Mouse (Mus musculus) thymus, postnatal 10 days (tissue): ENCODE results near the gene Usp16.
A peak's percentile ranks its signal among the peaks of the same experiment; 100 is the strongest.

ENCODE experiments used
- DNase-seq, 2 experiments: peaks; one replicate each; pipeline ENCODE4 v3.0.0; 2021; ENCODE audit warnings: low spot score in 2 of 2

Usp16 gene

DNA sequence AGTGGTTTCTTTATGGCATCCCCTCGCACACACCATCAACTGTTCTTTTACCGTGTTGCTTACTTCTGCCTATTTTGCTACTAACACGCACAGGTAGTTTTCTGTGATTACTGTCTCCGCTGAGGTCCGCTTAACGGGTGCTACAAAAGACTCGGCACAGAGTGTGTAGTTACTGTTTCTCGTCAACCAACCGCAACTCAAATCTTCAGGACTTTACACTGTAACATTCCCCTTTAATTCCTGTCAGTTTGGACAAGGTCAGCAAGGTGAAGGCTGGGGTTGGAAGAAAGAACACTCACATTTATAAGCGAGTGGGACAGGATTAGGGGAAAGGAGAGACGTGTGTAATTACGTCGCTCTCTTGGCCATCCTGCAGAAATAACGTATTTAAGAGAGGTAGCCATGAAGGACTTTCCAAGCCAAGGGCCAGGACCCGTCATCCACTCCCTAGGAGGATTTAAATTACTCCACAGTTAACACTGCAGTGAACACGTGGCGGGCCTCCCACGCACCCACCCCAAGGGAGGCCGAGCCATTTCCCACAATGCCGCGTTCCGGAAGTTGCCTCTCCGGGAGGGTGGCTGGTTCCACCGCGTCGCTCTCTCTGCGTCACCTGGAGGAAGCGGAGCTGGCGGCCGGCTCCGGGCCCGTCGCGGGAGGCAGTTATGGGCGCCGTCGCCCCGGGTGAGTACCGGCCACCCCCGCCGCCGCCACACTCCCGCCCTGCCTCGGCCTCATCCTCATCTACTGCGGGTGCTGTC lies at the start of gene Usp16:
TSS of gene Usp16 (plus strand) at position 285 of the 761 bp plus-strand sequence.
- peak; percentile 85 to 91 for DNase-seq

DNA sequence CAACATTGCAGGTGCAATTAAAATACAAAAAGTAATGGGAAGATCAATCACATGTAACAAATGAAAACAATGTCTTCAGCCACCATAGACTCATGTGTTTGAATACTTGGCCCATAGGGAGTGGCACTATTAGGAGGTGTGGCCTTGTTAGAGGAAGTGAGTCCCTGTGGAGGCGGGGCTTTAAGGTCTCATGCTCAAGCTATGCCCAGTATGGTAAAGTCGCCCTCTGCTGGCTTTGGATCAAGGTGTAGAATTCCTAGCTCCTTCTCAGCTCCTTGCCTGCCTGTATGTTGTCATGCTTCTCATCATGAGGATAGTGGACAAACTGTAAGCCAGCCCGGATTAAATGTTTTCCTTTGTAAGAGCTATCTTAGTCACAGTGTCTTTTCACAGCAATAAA lies 49.5 kb upstream of the Usp16 start:
- no peak for DNase-seq

GRCm38 (mm10) chr16:87420662-87421061 lies 33.8 kb upstream of the Usp16 start:
- no peak for DNase-seq

GRCm38 (mm10) chr16:87427516-87427915 lies 27.0 kb upstream of the Usp16 start:
- no peak for DNase-seq

- peak; percentile 94 to 97 for DNase-seq
Observed at GRCm38 (mm10) chr16:87432033-87432814, 22.3 kb upstream of the Usp16 start, which contains the start of gene Ltn1. TSS of gene Ltn1 (minus strand) at chr16:87432612.

GRCm38 (mm10) chr16:87434266-87434665 lies 20.2 kb upstream of the Usp16 start:
- DNase-seq = no peak

- no peak for DNase-seq
Observed at GRCm38 (mm10) chr16:87434946-87435345, 19.6 kb upstream of the Usp16 start.

DNA sequence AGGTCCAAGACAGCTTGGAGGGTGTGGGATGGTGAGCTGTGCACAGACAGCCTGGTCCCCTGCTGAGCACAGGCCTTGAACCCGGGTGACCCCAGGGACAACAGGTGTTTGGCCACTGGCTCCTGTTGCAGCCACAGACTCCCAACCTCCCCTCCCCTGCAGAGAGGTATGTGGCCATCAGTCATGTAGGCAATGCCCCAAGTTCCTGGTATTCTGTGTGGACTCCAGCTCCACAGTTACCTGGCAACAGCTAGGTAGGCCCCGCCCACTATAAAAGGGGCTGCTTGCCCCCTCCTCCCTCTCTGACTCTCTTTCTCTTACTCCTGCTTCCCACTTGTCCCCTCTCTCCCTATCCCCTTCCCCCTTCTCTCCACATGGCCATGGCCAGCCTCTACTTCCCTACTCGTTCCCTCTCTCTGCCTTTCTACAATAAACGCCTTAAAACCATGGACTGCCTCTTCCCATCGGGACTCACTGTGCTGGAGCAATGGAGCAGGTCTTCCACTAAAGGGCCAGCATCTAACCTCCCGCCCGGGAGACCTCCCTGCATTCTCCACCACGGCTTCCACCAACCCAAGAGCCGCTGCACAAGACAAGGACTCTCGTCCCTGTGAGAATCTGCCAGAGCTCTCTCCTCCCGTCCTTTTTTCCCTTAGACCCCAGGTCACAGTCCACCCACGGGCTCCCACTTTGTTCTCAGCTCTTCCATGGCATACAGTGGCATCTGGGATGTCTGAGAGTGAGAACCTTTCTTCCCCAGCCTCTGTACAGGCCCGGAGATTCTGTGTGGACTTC lies 18.9 kb upstream of the Usp16 start:
- no peak for DNase-seq

- no peak for DNase-seq
Observed at GRCm38 (mm10) chr16:87437096-87437495, 17.4 kb upstream of the Usp16 start.

- no peak for DNase-seq
Observed at GRCm38 (mm10) chr16:87438697-87439096, 15.8 kb upstream of the Usp16 start.

DNA sequence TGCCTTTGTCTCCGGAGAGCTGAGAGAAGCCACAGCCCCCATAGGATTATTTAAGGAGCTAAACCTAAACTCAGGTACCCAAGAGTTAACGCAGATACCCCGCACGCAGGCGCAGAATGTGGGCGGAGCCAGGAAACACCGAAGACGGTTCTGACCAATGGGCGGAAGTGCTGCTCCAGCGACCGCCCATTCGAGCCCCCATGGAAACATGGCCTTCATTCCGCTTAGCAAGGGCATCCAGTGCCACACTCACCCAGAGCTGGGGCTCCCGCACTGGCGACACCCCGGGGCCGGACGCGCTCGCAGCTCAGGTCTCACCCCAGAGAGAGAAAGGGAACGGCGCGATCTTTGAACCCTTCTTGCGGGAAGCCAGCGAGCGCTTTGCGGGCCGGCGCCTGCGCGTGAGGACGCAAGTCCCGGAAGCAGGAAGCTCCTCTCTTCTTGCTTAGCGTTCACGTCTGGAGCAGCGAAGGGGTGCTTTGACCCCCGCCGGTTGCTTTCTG lies 14.3 kb upstream of the Usp16 start, which contains the start of gene Rwdd2b:
TSS of gene Rwdd2b (minus strand) at position 390 of the 503 bp plus-strand sequence.
- peak; percentile 89 to 92 for DNase-seq

DNA sequence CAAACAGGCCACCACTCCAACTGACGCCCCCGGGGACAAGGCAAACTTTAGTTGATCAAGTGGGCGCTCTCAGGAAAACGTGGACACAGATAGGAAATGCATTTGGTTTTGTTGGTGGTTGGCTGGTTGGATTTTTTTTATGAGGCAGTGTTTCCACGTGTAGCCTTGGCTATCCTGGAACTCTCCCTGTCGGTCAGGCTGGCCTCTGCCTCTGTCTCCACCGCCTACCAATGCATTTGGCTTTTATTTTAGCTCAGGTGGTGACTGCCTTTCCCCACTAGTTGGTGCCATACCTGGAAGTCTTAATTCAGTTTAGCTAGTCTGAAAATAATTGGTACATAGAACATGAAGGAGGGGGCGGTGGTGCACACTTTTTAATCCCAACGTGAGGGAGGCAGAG lies 13.4 kb upstream of the Usp16 start:
- peak in 1 of 2 experiments; percentile 29 for DNase-seq

- DNase-seq = no peak
Observed at GRCm38 (mm10) chr16:87442291-87442690, 12.2 kb upstream of the Usp16 start.

DNA sequence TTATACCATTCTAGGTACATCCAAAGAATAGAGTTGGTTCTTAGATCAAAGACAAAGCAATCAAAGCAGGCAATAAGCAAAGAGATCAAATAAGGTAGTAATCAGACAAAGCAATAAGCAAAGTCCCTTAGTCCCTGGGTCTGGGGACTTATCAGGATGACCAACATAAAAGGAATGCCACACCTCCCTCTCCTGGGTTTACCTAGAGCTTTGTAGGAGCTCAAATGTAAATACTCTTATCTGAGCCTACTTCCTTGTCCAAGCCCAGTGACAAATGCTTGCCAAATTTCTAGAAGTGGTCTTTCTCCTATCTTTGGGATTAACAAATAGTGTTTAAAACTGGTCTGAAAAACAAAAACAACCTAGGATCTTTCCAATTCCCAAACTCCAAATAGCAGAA lies 11.3 kb upstream of the Usp16 start:
- no peak for DNase-seq

GRCm38 (mm10) chr16:87444071-87444470 lies 10.4 kb upstream of the Usp16 start:
- no peak for DNase-seq

DNA sequence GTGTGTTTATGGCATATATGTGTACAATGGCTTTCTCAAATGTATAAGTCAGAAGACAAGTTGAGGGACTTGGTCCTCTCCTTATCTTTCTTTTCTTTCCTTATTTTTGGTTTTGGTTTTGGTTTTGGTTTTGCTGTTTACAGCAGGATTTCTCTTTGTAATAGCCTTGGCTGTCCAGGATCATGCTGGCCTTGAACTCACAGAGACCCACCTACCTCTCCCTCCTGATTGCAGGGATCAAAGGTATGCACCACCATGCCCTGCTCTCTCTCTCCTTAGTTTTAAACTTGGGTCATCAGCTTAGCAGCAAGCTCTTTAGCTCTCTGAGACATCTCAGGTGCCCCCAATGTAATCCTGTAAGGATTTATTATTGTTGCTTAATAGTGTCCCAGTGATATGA lies 9.4 kb upstream of the Usp16 start:
- no peak for DNase-seq

GRCm38 (mm10) chr16:87445528-87445927 lies 9.0 kb upstream of the Usp16 start:
- no peak for DNase-seq

DNA sequence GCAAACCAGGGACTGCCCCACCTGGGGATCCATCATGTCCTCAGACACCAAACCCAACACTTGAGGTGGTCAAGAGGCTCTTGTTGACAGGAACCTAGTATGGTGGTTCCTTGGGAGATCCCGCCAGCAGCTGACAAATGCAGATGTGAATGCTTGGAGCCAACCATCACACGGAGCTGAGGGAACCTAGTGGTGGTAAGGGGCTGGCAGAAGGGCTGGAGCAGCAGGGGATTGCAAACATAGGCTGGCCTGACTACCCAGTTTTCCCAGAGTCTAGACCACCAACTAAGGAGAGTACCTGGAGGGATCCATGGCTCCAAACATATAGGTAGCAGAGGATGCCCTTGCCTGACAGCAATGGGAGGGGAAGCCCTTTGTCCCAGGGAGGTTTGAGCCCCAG lies 1.3 kb upstream of the Usp16 start:
- no peak for DNase-seq

GRCm38 (mm10) chr16:87455180-87455611 lies 693 bp downstream of the Usp16 start:
- peak in 1 of 2 experiments; percentile 18 for DNase-seq

DNA sequence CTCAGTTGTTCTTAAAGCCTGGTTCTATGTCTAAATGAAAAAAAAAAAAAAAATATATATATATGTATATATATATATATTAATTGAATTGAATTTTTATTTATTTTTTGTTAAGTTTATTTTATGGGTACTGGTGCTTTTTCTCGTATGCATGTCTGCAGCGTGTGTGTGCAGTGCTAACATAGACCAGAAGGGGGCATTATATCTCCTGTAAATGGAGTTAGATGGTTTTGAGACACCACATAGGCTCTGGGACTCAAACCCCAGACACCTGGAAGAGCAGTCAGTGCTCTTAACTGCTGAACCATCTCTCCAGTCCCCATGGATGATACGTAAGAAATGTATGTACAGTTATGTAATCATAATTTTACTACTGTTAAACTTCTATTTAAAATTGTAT lies 4.2 kb downstream of the Usp16 start:
- DNase-seq = no peak

DNA sequence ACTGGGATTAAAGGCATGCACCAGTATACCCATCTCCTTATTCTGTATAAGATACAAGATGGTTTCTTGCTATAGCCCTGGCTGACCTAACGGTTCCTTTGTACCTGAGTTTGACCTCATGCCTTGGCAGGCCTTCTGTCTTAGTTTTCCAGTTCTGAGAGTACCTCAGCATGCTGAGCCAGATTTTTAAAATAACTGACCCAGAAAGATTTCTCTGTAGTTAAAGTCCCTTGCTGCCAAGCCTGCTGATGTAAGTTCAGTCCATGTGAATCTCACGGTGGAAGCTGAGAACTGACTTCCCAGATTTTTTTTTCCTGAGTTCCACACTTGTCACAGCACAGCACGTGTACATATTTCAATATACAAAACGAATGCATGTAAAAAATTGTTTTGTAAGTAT lies 16.1 kb downstream of the Usp16 start:
- DNase-seq = no peak

GRCm38 (mm10) chr16:87484367-87484766 lies 29.9 kb downstream of the Usp16 start:
- no peak for DNase-seq
